ENCODE assay signal across 7 mouse cellular contexts in the genomic region with DNA sequence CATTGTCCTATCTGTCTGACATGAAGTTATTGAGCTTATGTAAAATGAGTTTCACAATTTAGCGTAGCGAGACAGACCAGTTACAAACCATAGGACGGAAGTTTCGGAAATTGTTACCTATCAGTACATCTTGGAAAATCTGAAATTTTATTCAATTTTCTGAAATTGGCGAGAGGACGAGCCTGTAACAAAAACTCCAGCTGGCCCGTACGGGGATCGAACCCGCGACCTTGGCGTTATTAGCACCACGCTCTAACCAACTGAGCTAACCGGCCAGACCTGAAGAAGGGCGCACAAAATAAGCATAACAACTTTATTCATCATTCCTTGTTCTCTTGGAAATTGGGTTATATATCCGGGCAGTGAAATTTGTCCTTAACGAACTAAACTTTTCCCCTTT. TPM values are rescaled to one million over a fixed set of nuclear protein-coding genes. Genes with fewer than 3 reads are reported as not detected.
DNase-seq lines count a peak whose midpoint lies in the region; ATAC-seq and TF ChIP-seq lines count a peak whose summit lies in the region.

No protein-coding gene starts in this region.

- under 1% methylated on average over 17 of the region's 17 CpGs for WGBS in embryonic facial prominence, embryonic 12.5 days
- 0% methylated on average over 17 of the region's 17 CpGs for WGBS in heart, adult 2 months
- under 1% methylated on average over 17 of the region's 17 CpGs for WGBS in kidney, adult 2 months
- under 1% methylated on average over 17 of the region's 17 CpGs for WGBS in limb, embryonic 12.5 days
- WGBS in midbrain, embryonic 13.5 days = under 1% methylated on average over 17 of the region's 17 CpGs

- no peaks in the 10 kb centered on the region for H3K27me3 ChIP-seq in embryonic facial prominence, embryonic 12.5 days
- no peaks in the 10 kb centered on the region for H3K27me3 ChIP-seq in heart, adult 2 months (ENCODE audit: control insufficient read depth, insufficient read depth, low read length)
- H3K27me3 ChIP-seq in kidney, adult 2 months (replicated peaks; ENCODE audit: control insufficient read depth, insufficient read depth, low read length) = no peaks in the 10 kb centered on the region
- H3K27me3 ChIP-seq in limb, embryonic 12.5 days = no peaks in the 10 kb centered on the region
- no peaks in the 10 kb centered on the region for H3K27me3 ChIP-seq in midbrain, embryonic 13.5 days

- ATAC-seq in embryonic facial prominence, embryonic 12.5 days (ENCODE audit: insufficient number of reproducible peaks, insufficient read depth, low FRiP score, low TSS enrichment) = peak; percentile 74
- peak; percentile 73 for ATAC-seq in limb, embryonic 12.5 days (ENCODE audit: insufficient number of reproducible peaks, insufficient read depth, low FRiP score, low TSS enrichment, low read depth)
- peak; percentile 84 for ATAC-seq in midbrain, embryonic 13.5 days

- intact Hi-C loops in heart, adult 2 months (cut with DNase I) = loop anchor here (5.0 to 10.0 kb wide), 2 partner anchors 1416 to 1493 kb away; partner anchors contain the start of gene Zfp184

- 0 out of 2 replicates have a peak, but pooled peaks cover 8% of the 10 kb centered on the region for H3K4me1 ChIP-seq in embryonic facial prominence, embryonic 12.5 days
- no peaks in the 10 kb centered on the region; the same call in 1 of the 2 replicates for H3K4me1 ChIP-seq in heart, adult 2 months (ENCODE audit: control insufficient read depth, insufficient read depth, low read length)
- H3K4me1 ChIP-seq in kidney, adult 2 months (ENCODE audit: control insufficient read depth, insufficient read depth, low read length) = no peaks in the 10 kb centered on the region
- H3K4me1 ChIP-seq in limb, embryonic 12.5 days (replicated peaks) = peaks cover 6% of the 10 kb centered on the region; the same call in 1 of the 2 replicates
- peaks cover 13% of the 10 kb centered on the region for H3K4me1 ChIP-seq in midbrain, embryonic 13.5 days (replicated peaks)

- no peaks in the 10 kb centered on the region for H3K79me2 ChIP-seq in heart, adult 2 months (replicated peaks; ENCODE audit: control insufficient read depth, insufficient read depth, low read length)

- peak overlapping the region; percentile 79 for H3K27ac ChIP-seq in embryonic facial prominence, embryonic 12.5 days
- H3K27ac ChIP-seq in heart, adult 2 months = peak overlapping the region; percentile 60
- H3K27ac ChIP-seq in kidney, adult 2 months (ENCODE audit: insufficient read depth, low read depth, low read length) = no peak overlapping the region
- H3K27ac ChIP-seq in limb, embryonic 12.5 days = peak overlapping the region; percentile 78; the same call in 1 of the 2 replicates
- no peak overlapping the region for H3K27ac ChIP-seq in midbrain, embryonic 13.5 days

- TF ChIP-seq POLR2A in heart, adult 2 months (IDR thresholded peaks at IDR 0.05; ENCODE audit: insufficient read depth, low read depth, low read length) = no peak
- TF ChIP-seq POLR2A in kidney, adult 2 months (IDR thresholded peaks at IDR 0.05; ENCODE audit: low read depth, low read length) = no peak

- DNase-seq in adrenal gland, postnatal 10 days = peak; percentile 93
- peak; percentile 87 to 90 for DNase-seq in heart, adult 2 months
- DNase-seq in kidney, adult 2 months = peak; percentile 96
- DNase-seq in spleen, adult 18-20 months = peak; percentile 76 to 91

- TF ChIP-seq CTCF in heart, adult 2 months (IDR thresholded peaks at IDR 0.05) = no peak
- TF ChIP-seq CTCF in kidney, adult 2 months (conservative IDR thresholded peaks at IDR 0.05; ENCODE audit: insufficient read depth, insufficient read length, low read depth, low read length) = no peak

- peak overlapping the region; percentile 53 for H3K9ac ChIP-seq in embryonic facial prominence, embryonic 12.5 days
- no peak overlapping the region; the same call in 1 of the 2 replicates for H3K9ac ChIP-seq in heart, adult 2 months (ENCODE audit: low read depth, low read length)
- peak overlapping the region; percentile 63 for H3K9ac ChIP-seq in limb, embryonic 12.5 days (replicated peaks)
- peak overlapping the region; percentile 67 for H3K9ac ChIP-seq in midbrain, embryonic 13.5 days (replicated peaks)

- H3K4me2 ChIP-seq in embryonic facial prominence, embryonic 12.5 days (replicated peaks) = peak overlapping the region; percentile 58
- peak overlapping the region; percentile 66 for H3K4me2 ChIP-seq in limb, embryonic 12.5 days
- peak overlapping the region; percentile 61 for H3K4me2 ChIP-seq in midbrain, embryonic 13.5 days (replicated peaks)

- H3K36me3 ChIP-seq in embryonic facial prominence, embryonic 12.5 days = no peaks in the 10 kb centered on the region
- H3K36me3 ChIP-seq in heart, adult 2 months (ENCODE audit: control insufficient read depth, insufficient read depth, low read length) = no peaks in the 10 kb centered on the region
- no peaks in the 10 kb centered on the region for H3K36me3 ChIP-seq in kidney, adult 2 months (ENCODE audit: control insufficient read depth, insufficient read depth, low read length)
- no peaks in the 10 kb centered on the region for H3K36me3 ChIP-seq in limb, embryonic 12.5 days
- H3K36me3 ChIP-seq in midbrain, embryonic 13.5 days = no peaks in the 10 kb centered on the region

- H3K4me3 ChIP-seq in embryonic facial prominence, embryonic 12.5 days = peak overlapping the region; percentile 58
- peak overlapping the region; percentile 61 for H3K4me3 ChIP-seq in heart, adult 2 months
- H3K4me3 ChIP-seq in kidney, adult 2 months (ENCODE audit: insufficient read depth, low read depth, low read length) = peak overlapping the region; percentile 66
- peak overlapping the region; percentile 49 for H3K4me3 ChIP-seq in limb, embryonic 12.5 days (replicated peaks)
- peak overlapping the region; percentile 56 for H3K4me3 ChIP-seq in midbrain, embryonic 13.5 days (replicated peaks)

- peak; percentile 71; the same call in 1 of the 2 replicates for TF ChIP-seq EP300 in heart, adult 2 months (IDR thresholded peaks at IDR 0.05; ENCODE audit: insufficient read depth, low read depth, low read length)

- no peaks in the 10 kb centered on the region for H3K9me3 ChIP-seq in embryonic facial prominence, embryonic 12.5 days
- no peaks in the 10 kb centered on the region for H3K9me3 ChIP-seq in limb, embryonic 12.5 days
- H3K9me3 ChIP-seq in midbrain, embryonic 13.5 days = no peaks in the 10 kb centered on the region

RNA-seq across cellular contexts. Expression of gene Abt1, which starts 14.2 kb away (rescaled TPM):
- total RNA-seq in adrenal gland, postnatal 10 days (2021) = 1 to 10 TPM; 6.1 to 7.1 TPM
- polyA plus RNA-seq in embryonic facial prominence, embryonic 12.5 days (2016; fragmentation: Nextera tagmentation; extraction: Ambion mirVana) = 12.9 and 13.9 TPM in 2 replicates
- total RNA-seq in heart, adult 2 months (2021) = 1 to 10 TPM; 3.9 to 5.1 TPM
- 2.4 and 3.1 TPM in 2 replicates for polyA plus RNA-seq in heart, adult 2 months (2012; rRNA removed)
- polyA plus RNA-seq in kidney, adult 2 months (2012; rRNA removed) = 3.3 and 3.9 TPM in 2 replicates
- 14.4 and 15.2 TPM in 2 replicates for polyA plus RNA-seq in limb, embryonic 12.5 days (2016; fragmentation: Nextera tagmentation; extraction: Ambion mirVana)
- 10.8 TPM in 2 replicates for polyA plus RNA-seq in midbrain, embryonic 13.5 days (2015; fragmentation: Nextera tagmentation; extraction: Ambion mirVana)

RNA-seq across cellular contexts. Expression of gene Btn1a1, which starts 27.8 kb away (rescaled TPM):
- total RNA-seq in adrenal gland, postnatal 10 days (2021) = under 1 TPM in 1 of 2 experiments, not detected in 1; 0.55 TPM
- polyA plus RNA-seq in embryonic facial prominence, embryonic 12.5 days (2016; fragmentation: Nextera tagmentation; extraction: Ambion mirVana) = 0.10 and 0.20 TPM in 2 replicates
- total RNA-seq in heart, adult 2 months (2021) = not detected
- 0.20 TPM in 1 of 2 replicates, not detected in the other for polyA plus RNA-seq in heart, adult 2 months (2012; rRNA removed)
- not detected in 2 replicates for polyA plus RNA-seq in kidney, adult 2 months (2012; rRNA removed)
- polyA plus RNA-seq in limb, embryonic 12.5 days (2016; fragmentation: Nextera tagmentation; extraction: Ambion mirVana) = 0.10 and 0.12 TPM in 2 replicates
- polyA plus RNA-seq in midbrain, embryonic 13.5 days (2015; fragmentation: Nextera tagmentation; extraction: Ambion mirVana) = 0.04 and 0.13 TPM in 2 replicates

RNA-seq across cellular contexts. Expression of gene Btn2a2, which starts 50.7 kb away (rescaled TPM):
- not detected for total RNA-seq in adrenal gland, postnatal 10 days (2021)
- polyA plus RNA-seq in embryonic facial prominence, embryonic 12.5 days (2016; fragmentation: Nextera tagmentation; extraction: Ambion mirVana) = 1.6 TPM in 2 replicates
- not detected for total RNA-seq in heart, adult 2 months (2021)
- not detected in 2 replicates for polyA plus RNA-seq in heart, adult 2 months (2012; rRNA removed)
- polyA plus RNA-seq in kidney, adult 2 months (2012; rRNA removed) = not detected in 2 replicates
- 1.8 and 1.9 TPM in 2 replicates for polyA plus RNA-seq in limb, embryonic 12.5 days (2016; fragmentation: Nextera tagmentation; extraction: Ambion mirVana)
- 0.13 TPM in 2 replicates for polyA plus RNA-seq in midbrain, embryonic 13.5 days (2015; fragmentation: Nextera tagmentation; extraction: Ambion mirVana)

Comparison
In these comparisons a context has a peak if more than half of its experiments do, and no peak if none do; other contexts are left out.
1. H3K27ac ChIP-seq: peak in embryonic facial prominence, embryonic 12.5 days (single experiment), heart, adult 2 months (single experiment) and limb, embryonic 12.5 days (single experiment); none in kidney, adult 2 months (single experiment) and midbrain, embryonic 13.5 days (single experiment).
2. Peak in every context shown above with its lines, with median percentiles within 50 percentile points of each other: DNase-seq, ATAC-seq, H3K4me2 ChIP-seq and H3K4me3 ChIP-seq.